9 mouse cellular contexts compared by ENCODE assay signal in genomic region chr12:33285933-33286649, GRCm38 (mm10).
DNase-seq lines count a peak whose midpoint lies in the region; ATAC-seq lines count a peak whose summit lies in the region.
"Had no signal": no experiment of that assay in that cellular context is flagged by ENCODE, and none has a peak within 500 bp of the region (broad histone marks: within the 10 kb centered on the region; RNA-seq: fewer than 3 reads in every experiment).

No protein-coding gene starts in this region.

- H3K27me3 ChIP-seq in hindbrain, embryonic 15.5 days: no peaks in the 10 kb centered on the region
- no peaks in the 10 kb centered on the region for H3K27me3 ChIP-seq in liver, embryonic 16.5 days (ENCODE audit: control insufficient read depth, insufficient read depth, low read depth, low read length)

- H3K27ac ChIP-seq in hindbrain, embryonic 15.5 days (replicated peaks): peak overlapping the region; percentile 24; the same call in 1 of the 2 replicates
- H3K27ac ChIP-seq in liver, embryonic 16.5 days (ENCODE audit: low read length): no peak overlapping the region
- H3K27ac ChIP-seq: limb, embryonic 12.5 days had no signal

- 0 out of 2 replicates have a peak, but pooled peaks have one; percentile 19 for ATAC-seq in hindbrain, embryonic 15.5 days (ENCODE audit: low FRiP score, low read depth)
- ATAC-seq in liver, embryonic 16.5 days (ENCODE audit: low read depth): peak; percentile 81
- no peak for ATAC-seq in activated CD4-positive, CD25-positive, alpha-beta regulatory T cell, adult 4 months

- H3K4me1 ChIP-seq in hindbrain, embryonic 15.5 days (replicated peaks): peaks cover 29% of the 10 kb centered on the region
- H3K4me1 ChIP-seq in liver, embryonic 16.5 days (ENCODE audit: control insufficient read depth, low read depth, low read length): no peaks in the 10 kb centered on the region

- H3K36me3 ChIP-seq in hindbrain, embryonic 15.5 days: no peaks in the 10 kb centered on the region
- no peaks in the 10 kb centered on the region for H3K36me3 ChIP-seq in liver, embryonic 16.5 days (ENCODE audit: control insufficient read depth, insufficient read depth)
- H3K36me3 ChIP-seq: limb, embryonic 12.5 days had no signal

- peak; percentile 47 to 75 for DNase-seq in adrenal gland, adult (ENCODE audit: inconsistent age in 2 of 2, low spot score in 1 of 2)
- DNase-seq in adrenal gland, postnatal 4 days (ENCODE audit: low spot score in 2 of 2): no peak
- peak; percentile 75 for DNase-seq in adrenal gland, postnatal 14 days
- DNase-seq in spleen, postnatal 36 days (ENCODE audit: low spot score in 2 of 2): no peak
- no peak for DNase-seq in cerebellum, adult 11-12 months

- WGBS in hindbrain, embryonic 15.5 days: 31% methylated on average over 9 of the region's 9 CpGs
- 65% methylated on average over 9 of the region's 9 CpGs for WGBS in liver, embryonic 16.5 days (ENCODE audit: insufficient replicate concordance)

- no peak overlapping the region for H3K9ac ChIP-seq in hindbrain, embryonic 15.5 days
- H3K9ac ChIP-seq in liver, embryonic 16.5 days (ENCODE audit: low read depth, low read length): no peak overlapping the region
- H3K9ac ChIP-seq: limb, embryonic 12.5 days had no signal

- H3K4me3 ChIP-seq in hindbrain, embryonic 15.5 days: no peak overlapping the region
- H3K4me3 ChIP-seq in liver, embryonic 16.5 days (ENCODE audit: low read depth, low read length): no peak overlapping the region
- H3K4me3 ChIP-seq: limb, embryonic 12.5 days had no signal

- no peaks in the 10 kb centered on the region for H3K9me3 ChIP-seq in hindbrain, embryonic 15.5 days
- H3K9me3 ChIP-seq in liver, embryonic 16.5 days (replicated peaks; ENCODE audit: control insufficient read depth, low read length): no peaks in the 10 kb centered on the region
- H3K9me3 ChIP-seq: limb, embryonic 12.5 days had no signal

- no peak overlapping the region for H3K4me2 ChIP-seq in hindbrain, embryonic 15.5 days
- H3K4me2 ChIP-seq in liver, embryonic 16.5 days (ENCODE audit: low read depth, low read length): no peak overlapping the region
- H3K4me2 ChIP-seq: limb, embryonic 12.5 days had no signal

Comparison
In these comparisons a context has a peak if more than half of its experiments do, and no peak if none do; other contexts are left out.
1. DNase-seq: peak in adrenal gland, adult (2 of 2) and adrenal gland, postnatal 14 days (single experiment); none in adrenal gland, postnatal 4 days (0 of 2), spleen, postnatal 36 days (0 of 2) and cerebellum, adult 11-12 months (single experiment).